Mouse (Mus musculus): ENCODE data around the gene Krt10.

- TF ChIP-seq CTCF (IDR thresholded peaks at IDR 0.05; ENCODE audit: control insufficient read depth, insufficient read depth, insufficient replicate concordance, low read depth, low read length), result no peak
- TF ChIP-seq POLR2A (IDR thresholded peaks at IDR 0.05; ENCODE audit: control insufficient read depth, low read depth, low read length), result no peak
These were observed 33.0 kb upstream of the Krt10 start, which contains the start of gene Krt12 for GRCm38 (mm10) chr11:99422159-99422558.
